Mouse (Mus musculus) spleen, postnatal 10 days (tissue): ENCODE measurements around the gene Sebox.
"Not testable (repeated sequence)": the region's sequence is repeated elsewhere in the genome, so short reads cannot be mapped to it uniquely, and the experiment has no call there.

Experiments
- DNase-seq, 2 experiments: peaks; one replicate each; pipeline ENCODE4 v3.0.0; 2021 to 2022; ENCODE audit warnings: low spot score in 2 of 2

Sebox gene

DNA sequence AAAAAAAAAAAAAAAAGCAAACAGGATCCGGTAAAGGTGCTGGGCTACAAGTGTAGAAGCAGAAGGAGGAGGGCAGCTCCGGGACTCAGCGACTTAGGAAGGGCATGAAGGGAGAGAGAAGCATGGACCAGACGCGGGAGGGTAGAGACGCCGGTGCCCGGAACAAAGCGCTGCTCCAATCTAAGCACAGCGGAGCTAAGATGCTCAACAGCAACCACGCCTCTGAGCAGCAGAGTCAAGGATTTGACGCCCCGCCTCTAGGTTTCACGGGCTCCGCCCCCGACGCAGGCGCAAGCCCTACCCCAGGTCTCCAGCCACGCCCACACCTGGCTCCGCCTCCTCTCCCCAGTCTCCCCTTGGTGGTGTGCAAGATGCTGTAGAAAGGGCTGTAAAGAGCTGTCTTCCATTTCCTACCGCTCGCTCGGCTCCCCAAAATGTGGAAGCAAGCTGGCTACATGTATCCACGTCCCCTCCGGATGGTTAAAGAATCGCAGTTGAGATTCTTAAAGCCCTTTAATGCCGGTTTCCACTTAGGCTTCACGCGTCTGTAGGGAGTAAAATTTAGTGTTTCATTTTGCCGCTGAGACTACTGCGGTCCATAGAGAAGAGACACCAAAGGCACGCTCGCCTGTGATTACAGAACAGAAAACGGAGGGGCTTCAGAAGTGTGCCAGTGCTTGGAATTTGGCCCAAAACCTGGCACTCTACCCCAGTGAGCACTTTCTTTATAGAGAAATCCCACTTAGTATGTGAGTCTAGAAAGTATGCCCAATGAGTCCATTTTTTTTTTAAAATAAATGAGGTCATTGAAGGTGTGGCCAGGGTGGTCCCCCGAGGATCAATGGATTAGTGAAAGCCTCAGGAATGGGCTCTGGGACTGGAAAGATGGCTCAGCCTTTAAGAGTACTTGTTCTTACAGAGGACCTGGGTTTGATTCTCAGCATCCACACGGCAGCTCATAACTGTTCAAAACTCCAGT is 5.4 kb upstream of the Sebox start, which contains the start of gene Sarm1:
Gene Sarm1 (minus strand): TSS at position 211 of the 979 bp plus-strand sequence.
- DNase-seq: peak; percentile 78 to 96

DNA sequence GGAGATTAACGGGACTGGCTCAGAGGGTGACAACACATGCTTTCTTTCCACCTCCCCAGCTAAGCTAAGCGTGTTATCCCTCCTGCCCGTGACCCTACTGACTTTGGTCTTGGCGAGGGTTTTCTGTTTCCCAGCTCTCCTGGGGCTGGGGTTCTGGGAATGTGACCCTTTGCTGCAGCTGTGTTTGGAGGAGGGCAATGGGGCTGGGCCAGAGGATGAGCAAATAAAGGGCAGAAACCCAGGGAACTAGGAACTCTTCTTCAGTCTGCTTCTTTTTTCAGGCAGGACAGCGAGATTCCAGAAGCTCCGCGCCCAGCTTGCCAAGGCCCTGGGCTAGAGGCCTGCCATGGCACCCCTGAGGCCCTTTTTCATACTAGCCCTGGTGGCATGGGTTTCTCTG is 4.2 kb upstream of the Sebox start, which contains the start of gene Vtn:
Gene Vtn (plus strand): TSS at position 88 of the 400 bp plus-strand sequence.
- DNase-seq: no peak

DNA sequence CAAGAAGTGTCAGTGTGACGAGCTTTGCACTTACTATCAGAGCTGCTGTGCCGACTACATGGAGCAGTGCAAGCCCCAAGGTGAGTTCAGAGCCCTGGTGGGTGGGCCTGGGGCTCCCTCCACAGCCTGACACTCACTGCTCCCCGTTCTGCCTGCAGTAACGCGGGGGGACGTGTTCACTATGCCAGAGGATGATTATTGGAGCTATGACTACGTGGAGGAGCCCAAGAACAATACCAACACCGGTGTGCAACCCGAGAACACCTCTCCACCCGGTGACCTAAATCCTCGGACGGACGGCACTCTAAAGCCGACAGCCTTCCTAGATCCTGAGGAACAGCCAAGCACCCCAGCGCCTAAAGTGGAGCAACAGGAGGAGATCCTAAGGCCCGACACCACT is 3.7 kb upstream of the Sebox start:
- no peak for DNase-seq

DNA sequence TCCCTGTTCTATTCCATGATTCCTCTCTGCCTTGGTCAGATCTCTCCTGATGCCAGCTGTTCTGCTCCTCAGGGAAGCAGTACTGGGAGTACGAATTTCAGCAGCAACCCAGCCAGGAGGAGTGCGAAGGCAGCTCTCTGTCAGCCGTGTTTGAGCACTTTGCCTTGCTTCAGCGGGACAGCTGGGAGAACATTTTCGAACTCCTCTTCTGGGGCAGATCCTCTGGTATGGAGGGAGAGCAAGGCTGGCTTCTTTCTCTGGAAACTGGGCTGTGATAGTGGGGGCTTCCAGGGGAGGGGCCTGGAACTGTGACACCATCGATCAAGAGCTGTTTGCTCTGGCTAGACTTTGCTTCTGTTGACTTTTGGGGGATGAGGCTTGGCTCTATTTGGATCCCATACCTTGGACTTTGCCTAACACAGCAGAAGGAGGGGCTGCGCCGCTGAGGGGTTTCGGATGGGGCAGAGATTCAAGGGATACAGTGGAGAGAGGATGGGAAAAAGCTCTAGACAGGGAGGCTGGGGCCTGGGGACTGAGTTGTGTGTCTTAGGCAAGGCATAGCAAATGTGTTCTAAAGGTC is 2.5 kb upstream of the Sebox start:
- DNase-seq: no peak

DNA sequence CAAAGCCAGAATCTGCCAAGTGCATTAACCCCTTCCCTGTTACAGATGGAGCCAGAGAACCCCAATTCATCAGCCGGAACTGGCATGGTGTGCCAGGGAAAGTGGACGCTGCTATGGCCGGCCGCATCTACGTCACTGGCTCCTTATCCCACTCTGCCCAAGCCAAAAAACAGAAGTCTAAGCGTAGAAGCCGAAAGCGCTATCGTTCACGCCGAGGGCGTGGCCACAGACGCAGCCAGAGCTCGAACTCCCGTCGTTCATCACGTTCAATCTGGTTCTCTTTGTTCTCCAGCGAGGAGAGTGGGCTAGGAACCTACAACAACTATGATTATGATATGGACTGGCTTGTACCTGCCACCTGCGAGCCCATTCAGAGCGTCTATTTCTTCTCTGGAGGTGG is 1.7 kb upstream of the Sebox start:
- DNase-seq: no peak

DNA sequence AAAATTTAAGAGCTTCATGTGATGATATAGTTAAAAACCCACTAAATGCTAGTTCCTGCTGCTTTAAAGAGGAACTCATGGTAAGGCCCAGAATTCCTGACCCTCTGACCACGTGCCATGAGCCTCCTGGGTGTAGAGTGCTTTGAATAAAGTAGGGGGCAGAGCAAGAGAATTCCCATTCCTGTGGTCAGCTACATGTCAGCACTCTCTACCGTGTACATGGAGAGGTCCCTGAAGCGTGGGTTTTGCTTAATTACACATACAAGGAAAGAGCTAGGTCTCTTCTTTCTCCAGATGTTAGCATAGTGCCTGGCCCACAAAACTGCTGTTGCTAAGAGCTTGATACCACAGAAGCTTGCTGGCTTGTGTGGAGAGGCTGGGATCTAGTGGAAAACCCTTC is 2.2 kb downstream of the Sebox start:
- no peak for DNase-seq

DNA sequence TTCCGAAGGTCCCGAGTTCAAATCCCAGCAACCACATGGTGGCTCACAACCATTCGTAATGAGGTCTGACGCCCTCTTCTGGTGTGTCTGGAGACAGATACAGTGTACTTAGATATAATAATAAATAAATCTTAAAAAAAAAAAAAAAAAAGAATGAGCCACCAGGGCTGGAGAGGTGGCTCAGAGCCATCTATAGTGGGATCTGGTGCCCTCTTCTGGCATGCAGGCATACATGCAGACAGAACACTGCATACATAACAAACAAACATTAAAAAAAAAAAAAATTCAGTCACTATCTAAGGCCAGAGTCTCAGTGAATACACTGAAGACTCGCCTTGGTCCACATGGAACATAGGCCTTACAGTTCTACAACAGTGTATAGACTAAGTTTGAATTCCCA is 5.9 kb downstream of the Sebox start:
- peak in 1 of 2 experiments; percentile 55 for DNase-seq

DNA sequence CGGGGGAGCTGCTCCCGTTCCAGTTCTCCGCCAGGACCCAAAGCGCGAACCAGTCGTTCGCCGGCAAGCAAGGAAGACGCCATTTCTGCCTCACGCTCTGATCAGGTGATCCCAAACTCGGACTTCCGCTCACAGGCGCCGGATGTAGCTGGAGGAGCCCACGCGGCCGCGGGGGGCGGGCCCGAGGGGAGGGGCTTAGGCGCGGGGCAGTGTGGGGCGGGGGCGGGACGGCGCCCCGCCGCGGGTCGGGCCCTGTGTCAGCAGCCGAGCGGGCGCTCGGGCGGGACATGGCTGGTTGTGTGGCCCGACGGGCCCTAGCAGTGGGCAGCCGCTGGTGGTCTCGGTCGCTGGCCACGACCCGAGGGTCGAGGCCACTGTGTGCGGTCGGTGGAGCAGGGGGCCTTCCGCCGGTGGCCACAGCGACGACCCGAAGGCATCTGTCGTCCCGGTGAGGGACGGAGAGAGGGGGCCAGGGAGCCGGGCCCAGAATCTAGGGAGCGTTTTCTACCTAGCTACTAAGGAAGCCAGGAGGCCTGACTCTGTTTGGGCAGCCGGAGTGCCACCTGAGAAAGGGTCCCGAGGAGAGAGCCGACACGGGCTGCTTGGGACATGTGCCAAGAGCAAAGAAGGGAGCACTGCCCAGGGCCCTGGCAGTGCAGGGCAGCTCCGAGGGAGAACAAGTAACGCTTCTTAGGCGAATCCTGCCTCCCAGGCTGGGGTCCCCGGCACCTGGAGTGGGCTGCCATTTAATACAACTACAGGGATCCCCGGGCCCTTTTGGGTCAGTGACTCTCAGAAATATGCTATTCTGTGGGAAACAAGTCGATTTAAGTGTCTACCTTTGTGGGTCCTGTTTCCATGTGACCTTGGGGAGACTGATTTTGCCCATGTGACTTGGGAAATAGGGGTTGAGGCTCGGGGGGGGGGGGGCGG is 9.0 kb downstream of the Sebox start, which contains the start of the genes Tmem199 and Poldip2:
Gene Tmem199 (minus strand): TSS at position 148 of the 933 bp plus-strand sequence.
Gene Poldip2 (plus strand): TSS at position 169 of the 933 bp plus-strand sequence.
- peak; percentile 67 to 91 for DNase-seq

DNA sequence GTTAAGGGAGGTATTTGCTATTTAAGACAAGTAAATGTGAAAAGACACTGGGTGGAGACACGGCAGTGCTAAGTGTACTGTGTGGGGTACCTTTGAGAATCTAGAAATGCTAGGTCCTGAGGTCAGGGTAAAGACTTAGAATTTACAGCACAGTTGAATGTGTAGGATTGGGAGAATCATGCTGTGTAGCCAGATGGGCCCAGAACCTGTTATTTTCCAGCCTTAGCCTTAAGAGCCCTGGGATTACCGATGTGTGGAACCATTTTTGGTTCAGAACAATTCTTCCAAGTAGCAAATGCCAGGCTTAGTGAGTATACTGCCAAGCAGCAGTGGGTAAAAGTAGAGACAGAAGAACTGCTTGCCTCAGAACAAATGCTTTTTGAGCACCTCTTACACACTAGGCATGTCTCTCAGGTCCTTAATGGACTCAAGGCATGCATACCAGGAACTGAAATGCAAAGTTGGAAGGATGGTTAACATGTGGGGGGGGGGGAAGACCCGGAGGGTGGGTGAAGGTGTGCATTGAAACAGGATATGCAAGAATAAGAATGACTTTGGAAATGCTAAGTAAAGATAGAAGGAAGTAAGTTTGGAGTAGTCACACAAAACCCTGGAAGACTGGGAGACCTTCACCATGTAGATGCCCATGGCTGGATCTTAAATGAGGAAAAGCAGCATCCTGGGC is 10.0 kb downstream of the Sebox start:
- DNase-seq: no peak

DNA sequence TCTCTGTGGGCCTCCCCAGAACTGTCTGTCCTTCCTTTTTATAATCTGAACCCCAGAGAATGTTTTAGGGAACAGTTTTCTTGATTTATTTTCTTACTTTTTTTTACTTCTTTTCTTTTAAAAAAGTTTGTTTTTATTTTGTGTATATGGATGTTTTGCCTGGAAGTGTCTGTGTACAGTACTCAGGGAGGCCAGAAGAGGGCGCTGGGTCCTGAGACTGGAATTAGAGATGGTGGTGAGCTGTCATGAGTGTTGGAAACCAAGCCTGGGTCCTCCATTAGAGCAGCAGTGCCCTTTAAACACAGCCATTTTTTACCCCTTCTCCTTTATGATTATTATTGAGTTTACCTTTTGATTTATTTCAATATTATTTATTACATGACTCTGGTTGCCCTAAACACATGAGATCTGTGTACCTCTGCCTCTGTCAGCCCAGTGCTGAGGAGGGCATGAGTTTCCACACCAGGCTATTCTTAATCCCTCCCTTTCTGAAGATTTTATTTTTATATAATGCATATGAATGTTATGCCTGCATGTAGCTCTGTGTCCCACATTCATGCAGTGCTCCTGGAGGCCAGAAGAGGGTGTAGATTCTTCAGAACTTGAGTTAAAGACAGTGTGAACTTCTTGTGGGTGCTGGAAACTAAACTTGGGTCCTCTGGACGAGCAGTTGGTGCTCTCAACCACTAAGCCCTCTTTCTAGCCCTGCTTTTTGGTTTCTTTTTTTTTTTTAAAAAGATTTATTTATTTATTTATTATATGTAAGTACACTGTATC is 12.5 kb downstream of the Sebox start:
- peak in 1 of 2 experiments; percentile 45 for DNase-seq

DNA sequence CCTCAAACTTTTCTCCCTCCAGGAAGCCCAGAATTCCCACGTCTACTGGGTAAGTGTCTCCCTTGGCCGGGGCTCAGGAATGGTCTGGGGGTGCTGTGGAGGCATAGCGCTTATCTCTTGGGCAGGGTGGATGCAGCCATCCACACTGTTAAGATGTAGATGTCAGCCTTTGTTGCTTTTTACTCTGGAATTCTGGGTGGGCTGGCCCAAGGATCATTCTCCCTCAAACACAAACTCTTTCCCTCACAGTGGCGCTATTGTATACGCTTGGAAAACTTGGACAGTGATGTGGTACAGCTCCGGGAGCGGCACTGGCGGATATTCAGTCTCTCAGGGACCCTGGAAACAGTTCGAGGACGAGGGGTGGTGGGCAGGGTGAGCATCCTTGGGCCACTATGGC is 15.7 kb downstream of the Sebox start:
- DNase-seq: no peak

DNA sequence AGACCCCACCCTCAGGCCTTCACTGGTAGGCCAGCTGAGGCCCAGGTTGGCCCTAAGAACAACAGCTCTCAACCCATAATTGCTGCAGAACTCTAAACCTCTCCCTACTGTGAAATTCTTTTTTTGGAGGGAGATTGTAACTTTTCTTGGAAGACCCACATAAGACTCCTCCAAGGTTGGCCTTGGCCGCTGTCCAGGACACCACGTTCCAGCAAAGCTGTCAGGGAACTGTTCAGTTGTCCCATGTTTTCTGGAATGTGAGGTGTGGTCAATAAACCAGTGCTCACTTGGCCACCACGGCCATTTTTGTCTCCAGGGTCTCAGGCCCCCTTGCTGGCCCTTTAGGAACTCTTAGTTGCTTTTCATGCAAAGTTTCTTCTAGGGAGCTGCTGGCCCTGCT is 18.6 kb downstream of the Sebox start:
- no peak for DNase-seq

DNA sequence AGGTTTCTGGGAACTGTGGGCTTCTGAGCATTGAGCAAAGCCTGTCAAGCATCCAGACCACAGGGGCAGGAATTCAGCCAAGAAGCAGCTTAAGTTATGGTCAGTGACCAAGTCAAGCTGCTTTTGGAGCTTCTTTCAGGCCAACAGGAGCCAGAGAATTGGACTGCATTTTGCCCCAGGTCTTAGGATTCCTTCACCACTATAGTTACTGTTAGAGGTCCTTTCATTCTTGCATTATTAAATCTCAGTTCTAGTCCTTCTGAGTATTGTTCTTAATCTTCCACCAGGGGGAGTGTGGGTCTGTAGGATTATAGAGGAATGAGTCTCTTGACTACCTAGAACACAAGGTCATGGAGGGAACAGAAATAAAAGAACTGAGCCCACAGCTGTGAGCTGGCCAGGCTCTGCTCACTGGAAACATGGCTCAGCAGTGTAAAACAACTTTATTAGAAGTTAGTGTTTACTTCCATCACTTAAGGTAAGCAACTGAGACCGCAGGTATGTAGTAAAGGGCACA is 19.3 kb downstream of the Sebox start:
- DNase-seq: no peak

DNA sequence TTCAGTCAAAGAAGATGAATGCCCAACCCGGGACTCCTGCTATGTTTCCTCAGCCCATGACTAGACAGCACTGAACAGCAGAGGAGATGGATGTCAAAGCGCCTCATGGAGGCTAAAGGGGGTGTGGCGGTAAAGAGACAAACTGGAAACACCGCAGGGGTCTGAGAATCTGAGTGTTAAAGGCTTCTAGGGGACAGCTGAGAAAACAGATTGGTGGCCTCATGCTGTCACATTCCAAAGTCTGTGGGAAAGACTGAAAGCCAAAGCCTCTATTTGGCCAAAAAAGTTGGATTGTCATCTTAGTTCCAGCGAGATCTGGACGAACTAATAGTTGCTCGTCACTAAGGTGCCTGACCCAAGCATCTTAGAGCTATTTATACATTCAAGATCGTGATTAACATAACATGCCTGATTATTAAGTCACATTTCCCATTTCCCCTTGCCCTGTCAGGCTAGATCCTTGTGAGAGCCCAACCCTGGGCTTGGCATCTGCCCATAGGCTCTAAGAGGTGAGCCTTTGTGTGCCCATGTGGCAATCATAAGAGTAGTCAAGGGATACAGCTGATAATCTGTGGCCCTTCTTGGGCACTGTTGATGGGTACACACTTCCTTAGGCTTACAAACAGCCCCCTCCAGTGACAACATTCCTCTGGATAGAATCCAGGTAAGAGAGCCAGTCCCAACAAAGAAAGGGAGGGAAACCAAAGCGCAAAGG is 20.2 kb downstream of the Sebox start:
- DNase-seq: no peak

DNA sequence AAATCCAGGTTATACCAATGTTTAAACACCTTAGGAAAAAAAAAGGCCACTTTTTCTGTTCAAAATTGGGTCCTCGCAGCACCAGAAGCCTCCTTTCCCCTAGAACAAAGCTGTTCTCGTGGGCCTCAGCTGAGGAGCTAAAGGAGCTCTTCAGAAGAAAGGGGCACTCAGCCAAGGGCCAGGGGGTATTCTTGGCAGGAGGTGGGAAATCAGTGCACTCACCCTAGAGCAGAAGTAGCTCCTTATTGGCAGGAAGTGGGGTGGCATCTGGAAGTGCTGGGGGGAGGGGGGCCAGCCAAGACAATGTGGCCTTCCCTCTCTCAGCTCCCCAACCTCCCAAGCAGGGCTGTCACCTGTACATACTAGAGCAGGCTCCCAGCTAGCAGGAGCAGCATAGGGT is 21.6 kb downstream of the Sebox start:
- DNase-seq: no peak

DNA sequence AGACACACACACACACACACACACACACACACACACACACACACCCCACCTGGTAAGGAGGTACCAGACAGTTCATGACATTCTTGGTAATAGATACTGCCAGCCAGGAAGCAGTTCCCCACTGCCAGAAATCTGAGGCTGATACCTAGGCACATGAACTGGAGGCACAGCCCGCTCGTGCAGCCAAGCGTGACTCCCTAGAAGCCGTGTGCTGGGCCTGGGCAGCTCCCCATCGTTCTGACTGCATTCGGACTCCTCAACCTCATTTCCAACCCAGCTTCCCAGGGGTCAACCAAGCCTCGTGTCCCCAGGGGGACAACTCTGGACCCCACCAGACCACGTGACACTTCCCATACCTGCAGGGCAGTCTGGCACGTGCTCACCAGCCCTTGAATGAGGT is 25.5 kb downstream of the Sebox start:
- no peak for DNase-seq

DNA sequence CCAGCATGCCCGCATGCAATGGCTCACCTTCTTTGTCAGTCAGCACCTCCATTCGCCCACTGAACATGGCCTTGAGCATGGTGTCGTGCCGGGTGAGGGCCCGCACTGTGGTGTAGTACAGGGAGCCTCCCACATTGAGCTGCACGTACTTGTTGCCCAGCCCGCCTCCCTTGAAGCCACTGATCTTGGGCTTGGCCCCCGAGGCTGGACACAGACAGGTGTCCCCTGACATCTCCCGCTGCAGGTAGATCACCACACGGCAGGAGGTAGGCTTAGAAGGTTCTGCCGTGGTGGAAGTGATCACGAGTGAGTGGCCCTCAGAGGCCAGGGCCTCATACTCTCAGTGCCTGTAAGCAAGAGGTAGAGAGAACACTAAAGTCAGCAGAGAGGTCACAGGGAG is 26.8 kb downstream of the Sebox start:
- no peak for DNase-seq

DNA sequence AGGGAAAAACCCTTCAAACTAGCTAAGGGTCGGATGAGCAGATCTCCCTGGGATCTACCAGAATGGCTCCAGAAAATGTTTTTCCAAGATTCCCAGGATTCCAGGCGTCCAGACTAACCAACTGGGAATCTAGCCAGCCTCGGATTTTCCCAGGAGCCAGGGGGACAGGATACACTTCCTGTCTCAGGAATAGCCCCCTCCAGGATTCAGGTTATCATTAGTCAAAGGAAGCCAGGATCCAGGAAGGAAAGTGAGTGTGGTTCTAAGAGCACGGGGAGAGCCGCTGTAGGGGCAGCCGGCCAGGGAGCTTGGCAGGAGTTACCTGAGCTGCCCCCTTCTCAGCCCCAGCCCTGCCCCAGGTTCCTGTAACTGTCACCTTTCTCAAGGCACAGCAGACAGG is 27.8 kb downstream of the Sebox start:
- DNase-seq: no peak

DNA sequence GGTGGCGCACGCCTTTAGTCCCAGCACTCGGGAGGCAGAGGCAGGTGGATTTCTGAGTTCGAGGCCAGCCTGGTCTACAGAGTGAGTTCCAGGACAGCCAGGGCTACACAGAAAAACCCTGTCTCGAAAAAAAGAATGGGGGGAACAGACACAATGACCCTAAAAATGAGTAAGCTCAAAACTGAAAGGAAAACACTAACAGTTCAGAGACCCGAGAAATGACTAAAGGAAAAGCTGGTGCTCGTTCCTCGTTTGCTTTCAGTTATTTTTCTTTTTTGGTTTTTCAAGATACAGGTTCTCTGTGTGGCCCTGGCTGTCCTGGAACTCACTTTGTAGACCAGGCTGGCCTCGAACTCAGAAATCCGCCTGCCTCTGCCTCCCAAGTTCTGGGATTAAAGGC is 28.3 kb downstream of the Sebox start:
- DNase-seq: not testable (repeated sequence)
